Mouse (Mus musculus) stomach, postnatal 0 days (tissue): Measurements from ENCODE around the gene Plekhg6.

ENCODE experiments used
- CTCF ChIP-seq: IDR thresholded peaks from 2 replicates; pipeline ENCODE4 v1.5.1; 2016; ENCODE audit warnings: antibody characterized with exemption, low read depth, mild to moderate bottlenecking, moderate library complexity
- EP300 ChIP-seq: optimal IDR thresholded peaks from 2 replicates; pipeline ENCODE3; 2016; ENCODE audit warnings: antibody characterized with exemption

- no peak for TF ChIP-seq CTCF
- no peak for TF ChIP-seq EP300
Observed at GRCm38 (mm10) chr6:125367758-125368371, 12.7 kb downstream of the Plekhg6 start.
